Comparison of ENCODE assay signal across 17 mouse cellular contexts in the genomic region with DNA sequence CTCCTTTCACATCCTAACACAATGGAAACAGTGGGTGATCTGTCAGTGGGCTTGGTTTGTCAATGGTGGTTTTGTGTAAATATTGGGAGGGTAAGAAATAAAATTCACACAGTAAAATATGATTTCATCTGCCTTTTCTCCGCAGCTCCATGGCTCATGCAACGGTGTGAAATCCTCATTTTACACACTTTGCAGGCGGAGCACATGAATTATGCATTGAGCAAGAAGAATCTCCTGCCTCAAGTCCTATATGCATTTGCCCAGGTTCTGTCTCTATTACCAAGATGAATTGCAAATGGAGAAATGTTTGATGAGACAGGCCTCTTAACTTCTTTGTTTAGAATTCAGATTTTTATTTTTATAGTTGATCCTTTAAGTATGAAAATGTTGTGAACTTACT.
"Had no signal": no experiment of that assay in that cellular context is flagged by ENCODE, and none has a peak within 500 bp of the region (broad histone marks: within the 10 kb centered on the region; RNA-seq: fewer than 3 reads in every experiment).

No protein-coding gene starts in this region.

- H3K4me2 ChIP-seq: kidney, embryonic 15.5 days; limb, embryonic 15.5 days; liver, embryonic 12.5 days; lung, embryonic 14.5 days; midbrain, embryonic 12.5 days; neural tube, embryonic 15.5 days had no signal

- DNase-seq: kidney, adult 2 months; kidney, postnatal 14 days; layer of hippocampus, adult 9-11 months; layer of hippocampus, postnatal 36 days; lung, embryonic 14.5 days; lung, postnatal 10 days; lung, postnatal 4 days; right cerebral cortex, postnatal 4 days; spleen, adult 18-20 months; thymus, adult 2 months; thymus, postnatal 25 days had no signal

- H3K4me3 ChIP-seq: kidney, embryonic 15.5 days; limb, embryonic 15.5 days; liver, embryonic 12.5 days; midbrain, embryonic 12.5 days; neural tube, embryonic 15.5 days had no signal

- H3K27ac ChIP-seq: kidney, embryonic 15.5 days; limb, embryonic 15.5 days; liver, embryonic 12.5 days; midbrain, embryonic 12.5 days; neural tube, embryonic 15.5 days had no signal

- H3K9me3 ChIP-seq: kidney, embryonic 15.5 days; limb, embryonic 15.5 days; liver, embryonic 12.5 days; midbrain, embryonic 12.5 days; neural tube, embryonic 15.5 days had no signal

- H3K4me1 ChIP-seq: kidney, embryonic 15.5 days; limb, embryonic 15.5 days; liver, embryonic 12.5 days; midbrain, embryonic 12.5 days; neural tube, embryonic 15.5 days had no signal

- H3K9ac ChIP-seq: kidney, embryonic 15.5 days; limb, embryonic 15.5 days; liver, embryonic 12.5 days; lung, embryonic 14.5 days; midbrain, embryonic 12.5 days; neural tube, embryonic 15.5 days had no signal

- H3K27me3 ChIP-seq: kidney, embryonic 15.5 days; limb, embryonic 15.5 days; liver, embryonic 12.5 days; neural tube, embryonic 15.5 days had no signal

- ATAC-seq: intestine, embryonic 16.5 days; liver, embryonic 12.5 days had no signal
